Mouse (Mus musculus) forebrain, embryonic 13.5 days (tissue): Measurements from ENCODE around the gene Phactr2. TPM values are rescaled to one million over a fixed set of nuclear protein-coding genes. Genes with fewer than 3 reads are reported as not detected.

ENCODE experiments used
- ATAC-seq: fragments of 200-750 bp; cut with Nextera tagmentation; 2 replicates; pipeline ENCODE4 v1.8.0; 2017
- H3K27ac ChIP-seq: fragments of 300-500 bp; sonication (generic); 2 replicates; pipeline ENCODE4 v1.5.1; 2015; ENCODE audit warnings: inconsistent platforms, mild to moderate bottlenecking, moderate library complexity
- H3K27me3 ChIP-seq: fragments of 300-500 bp; sonication (generic); 2 replicates; pipeline ENCODE4 v1.6.1; 2015; ENCODE audit warnings: mild to moderate bottlenecking, inconsistent platforms
- H3K36me3 ChIP-seq: fragments of 300-500 bp; sonication (generic); 2 replicates; pipeline ENCODE4 v1.6.1; 2015; ENCODE audit warnings: mild to moderate bottlenecking, inconsistent platforms; ENCODE audit not compliant: poor library complexity, severe bottlenecking
- H3K4me1 ChIP-seq: fragments of 300-500 bp; sonication (generic); 2 replicates; pipeline ENCODE4 v1.6.1; 2015; ENCODE audit warnings: inconsistent platforms
- H3K4me2 ChIP-seq: fragments of 300-500 bp; sonication (generic); 2 replicates; pipeline ENCODE4 v1.6.1; 2015; ENCODE audit warnings: inconsistent platforms, mild to moderate bottlenecking, moderate library complexity
- H3K4me3 ChIP-seq: fragments of 300-500 bp; sonication (generic); 2 replicates; pipeline ENCODE4 v1.5.1; 2015; ENCODE audit warnings: mild to moderate bottlenecking, inconsistent platforms
- H3K9ac ChIP-seq: fragments of 300-500 bp; sonication (generic); 2 replicates; pipeline ENCODE4 v1.6.1; 2015; ENCODE audit warnings: mild to moderate bottlenecking, inconsistent platforms
- H3K9me3 ChIP-seq: fragments of 300-500 bp; sonication (generic); replicated peaks from 2 replicates; pipeline ENCODE4 v1.6.1; 2016; ENCODE audit warnings: inconsistent platforms
- WGBS: fragments of 180-500 bp; shearing (Covaris S2); methylation state at CpG from one replicate; pipeline ENCODE4 v1.1.7; 2015; 5-methylcytosine and 5-hydroxymethylcytosine counted together
- polyA plus RNA-seq: library from polyadenylated mRNA; unstranded; fragments of >200 nt; fragmentation: Nextera tagmentation; extraction: Ambion mirVana; gene quantifications from 2 replicates; pipeline ENCODE4 v1.2.1, GENCODE M21; 2015

The Phactr2 gene
- polyA plus RNA-seq, 1 experiment from 2014 or later: 8.5 TPM

DNA sequence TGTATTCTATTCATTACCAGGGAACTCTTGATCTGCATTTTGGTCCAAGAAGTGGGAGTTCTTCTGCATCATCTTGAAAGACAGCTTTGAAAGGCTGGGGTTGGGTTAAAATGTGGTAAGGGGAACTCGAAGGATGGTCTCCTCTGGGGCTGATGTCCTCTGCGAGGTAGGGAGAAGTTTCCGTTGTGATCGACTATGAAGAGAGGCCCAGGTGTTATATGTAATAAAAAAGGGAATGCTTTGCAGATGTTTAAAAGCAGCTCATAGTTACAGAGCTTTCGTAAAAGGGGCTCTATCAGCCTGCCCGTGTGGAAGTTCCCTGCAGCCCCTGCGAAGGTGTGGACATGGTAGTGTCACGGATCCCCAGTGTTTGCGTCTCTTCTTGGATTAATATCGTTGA is 50.2 kb downstream of the Phactr2 start:
- no peaks in the 10 kb centered on the region for H3K27me3 ChIP-seq
- H3K4me1 ChIP-seq: peaks cover 5% of the 10 kb centered on the region
- WGBS: 96% methylated on average over 10 of the region's 10 CpGs
- no peak overlapping the region for H3K9ac ChIP-seq
- H3K36me3 ChIP-seq: no peaks in the 10 kb centered on the region
- no peaks in the 10 kb centered on the region for H3K9me3 ChIP-seq
- ATAC-seq: no peak
- no peak overlapping the region for H3K4me3 ChIP-seq
- no peak overlapping the region for H3K27ac ChIP-seq
- no peak overlapping the region for H3K4me2 ChIP-seq

DNA sequence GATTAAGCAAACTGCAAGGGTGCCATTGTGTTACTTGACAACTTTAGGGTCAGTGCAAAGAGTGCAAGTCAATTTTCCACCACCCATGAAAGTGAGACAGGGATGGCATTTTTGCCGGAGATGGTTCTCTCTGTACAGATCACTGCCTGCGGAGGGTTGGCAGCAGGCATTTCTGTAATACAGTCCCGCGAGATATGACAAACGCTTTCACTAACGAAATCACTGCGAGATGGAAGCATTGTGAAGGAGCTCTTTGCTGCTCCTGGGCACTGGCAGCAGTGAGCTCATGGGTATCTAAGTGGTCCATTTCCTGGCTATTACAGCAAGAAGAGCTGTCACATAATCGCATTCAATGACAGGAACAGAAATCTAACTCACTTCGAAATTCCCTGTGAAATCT is 52.1 kb downstream of the Phactr2 start:
- Histone ChIP-seq H3K36me3 (no peaks in the 10 kb centered on the region), H3K9ac (no peak overlapping the region), H3K9me3 (no peaks in the 10 kb centered on the region), H3K4me1 (peaks cover 17% of the 10 kb centered on the region), H3K27me3 (no peaks in the 10 kb centered on the region), H3K4me3 (no peak overlapping the region), H3K27ac (no peak overlapping the region), H3K4me2 (no peak overlapping the region)
- WGBS: 76% methylated on average over 9 of the region's 9 CpGs
- ATAC-seq: no peak

DNA sequence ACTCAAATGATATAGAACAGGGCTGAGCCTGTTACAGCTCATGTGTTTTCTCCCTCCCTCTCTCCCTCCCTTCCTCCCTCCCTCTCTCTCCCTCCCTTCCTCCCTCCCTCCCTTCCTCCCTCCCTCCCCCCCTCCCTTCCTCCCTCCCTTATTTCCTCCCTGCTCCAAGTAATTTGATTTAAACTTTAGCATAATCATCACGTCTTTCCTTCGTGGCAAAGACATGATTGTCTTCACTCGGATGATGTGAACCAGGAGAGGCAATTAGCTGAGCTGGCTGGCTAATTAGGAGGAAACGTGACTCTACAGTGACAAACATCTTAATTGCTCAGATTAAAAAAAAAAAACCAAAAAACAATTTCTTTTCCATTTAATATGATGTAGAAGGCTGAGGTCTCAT is 55.0 kb downstream of the Phactr2 start:
- Histone ChIP-seq H3K4me3 (no peak overlapping the region), H3K9me3 (no peaks in the 10 kb centered on the region), H3K4me1 (peaks cover 43% of the 10 kb centered on the region), H3K27me3 (no peaks in the 10 kb centered on the region), H3K4me2 (no peak overlapping the region), H3K36me3 (no peaks in the 10 kb centered on the region), H3K9ac (no peak overlapping the region), H3K27ac (0 out of 2 replicates have a peak overlapping the region, but pooled peaks have one; percentile 25)
- WGBS: 24% methylated on average over 4 of the region's 4 CpGs
- ATAC-seq: peak; percentile 34

DNA sequence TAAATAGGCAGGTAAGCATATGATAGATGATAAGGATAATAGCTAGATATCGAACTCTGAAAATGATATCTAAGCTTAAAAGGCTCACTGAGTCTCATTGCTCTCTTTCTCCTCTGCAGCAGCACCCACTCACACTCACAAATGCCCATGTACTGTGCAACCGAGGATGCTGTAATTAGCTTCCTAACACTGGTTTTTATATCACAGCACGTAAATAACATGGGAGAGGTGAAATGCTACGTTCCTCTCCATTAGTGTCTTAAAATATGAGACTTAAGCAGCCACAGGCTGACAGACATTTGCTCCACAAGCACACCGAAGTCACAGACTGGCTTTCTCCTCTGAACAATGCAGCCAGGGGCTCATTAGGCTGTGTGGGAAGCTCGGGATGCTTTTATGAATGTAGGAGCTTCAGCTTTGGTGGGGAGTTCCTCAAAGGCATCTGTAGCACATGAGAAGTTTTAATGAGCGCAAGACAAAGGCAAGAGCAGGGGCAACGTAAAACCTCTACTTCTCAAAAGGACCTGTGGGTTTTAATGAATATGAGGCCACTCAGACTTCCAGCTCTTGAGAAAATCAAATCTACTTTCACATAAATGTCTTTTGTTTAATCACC is 58.6 kb downstream of the Phactr2 start:
- 12% methylated on average over 8 of the region's 8 CpGs for WGBS
- H3K4me2 ChIP-seq: peak overlapping the region; percentile 30; the same call in 1 of the 2 replicates
- ATAC-seq: peak; percentile 85
- H3K27ac ChIP-seq: peak overlapping the region; percentile 77
- peaks cover 39% of the 10 kb centered on the region for H3K4me1 ChIP-seq
- H3K9ac ChIP-seq: peak overlapping the region; percentile 31; the same call in 1 of the 2 replicates
- H3K36me3 ChIP-seq: no peaks in the 10 kb centered on the region
- no peak overlapping the region for H3K4me3 ChIP-seq
- no peaks in the 10 kb centered on the region for H3K9me3 ChIP-seq
- no peaks in the 10 kb centered on the region for H3K27me3 ChIP-seq

DNA sequence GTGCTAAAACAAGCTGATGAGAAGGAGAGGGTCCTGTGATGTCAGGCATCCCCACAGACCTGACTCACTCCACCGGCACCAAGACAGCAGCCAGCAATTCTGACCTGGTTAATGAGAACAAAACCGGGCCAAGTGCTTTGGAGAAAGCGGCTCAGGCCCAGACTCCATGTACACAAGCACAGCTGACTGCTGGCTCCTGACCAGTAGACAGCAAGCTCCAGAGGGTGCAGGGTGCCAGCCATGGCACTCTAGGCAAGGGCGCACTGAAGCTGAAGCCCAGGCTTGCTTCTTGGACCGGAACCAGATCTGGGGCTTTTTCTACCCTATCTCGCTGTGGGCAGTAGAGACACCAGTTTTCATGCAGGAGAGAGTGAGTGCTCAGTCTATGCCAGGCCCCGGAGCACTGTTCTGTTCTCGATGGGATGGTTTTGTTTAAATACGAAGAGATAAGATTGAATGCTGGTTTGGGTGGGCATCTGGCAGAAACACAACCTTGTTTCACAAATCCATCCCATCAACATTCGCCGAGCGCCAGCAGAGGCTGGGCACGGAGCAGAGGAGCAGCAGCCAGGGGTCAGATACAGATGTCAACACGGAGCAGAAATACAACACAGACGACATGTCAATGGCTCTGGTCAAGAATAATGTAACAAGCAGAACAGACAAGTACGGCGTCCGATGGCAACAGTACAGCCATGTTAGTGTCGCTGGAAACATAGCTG is 61.8 kb downstream of the Phactr2 start:
- WGBS: 91% methylated on average over 19 of the region's 19 CpGs
- no peaks in the 10 kb centered on the region for H3K27me3 ChIP-seq
- peaks cover 28% of the 10 kb centered on the region for H3K4me1 ChIP-seq
- H3K4me3 ChIP-seq: no peak overlapping the region
- no peak overlapping the region for H3K9ac ChIP-seq
- H3K27ac ChIP-seq: no peak overlapping the region
- H3K9me3 ChIP-seq: no peaks in the 10 kb centered on the region
- no peaks in the 10 kb centered on the region for H3K36me3 ChIP-seq
- ATAC-seq: no peak; the same call in 1 of the 2 replicates
- H3K4me2 ChIP-seq: no peak overlapping the region

DNA sequence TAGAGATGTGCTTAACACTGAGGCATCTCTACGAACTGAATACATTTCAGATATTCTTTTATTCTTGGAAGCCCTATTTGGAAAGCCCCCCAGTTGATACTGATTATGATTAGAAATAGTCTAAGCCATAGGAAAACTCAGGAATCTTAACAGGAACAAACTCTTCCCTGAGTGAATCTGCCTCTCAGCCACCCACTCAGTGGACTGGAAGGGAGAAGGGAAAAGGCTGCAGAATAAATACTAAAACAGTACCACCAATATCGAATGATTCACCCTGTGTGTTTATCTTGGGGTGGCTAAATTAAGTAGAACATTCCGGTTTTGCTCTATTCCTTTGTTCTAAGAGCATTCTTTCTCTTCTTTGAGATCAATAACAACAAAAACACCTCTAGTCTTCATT is 63.2 kb downstream of the Phactr2 start:
- H3K4me1 ChIP-seq: peaks cover 16% of the 10 kb centered on the region
- H3K27ac ChIP-seq: no peak overlapping the region
- H3K4me2 ChIP-seq: no peak overlapping the region
- no peaks in the 10 kb centered on the region for H3K27me3 ChIP-seq
- no peak overlapping the region for H3K4me3 ChIP-seq
- no peak for ATAC-seq
- no peaks in the 10 kb centered on the region for H3K36me3 ChIP-seq
- WGBS: 94% methylated on average over 3 of the region's 3 CpGs
- no peak overlapping the region for H3K9ac ChIP-seq
- no peaks in the 10 kb centered on the region for H3K9me3 ChIP-seq

DNA sequence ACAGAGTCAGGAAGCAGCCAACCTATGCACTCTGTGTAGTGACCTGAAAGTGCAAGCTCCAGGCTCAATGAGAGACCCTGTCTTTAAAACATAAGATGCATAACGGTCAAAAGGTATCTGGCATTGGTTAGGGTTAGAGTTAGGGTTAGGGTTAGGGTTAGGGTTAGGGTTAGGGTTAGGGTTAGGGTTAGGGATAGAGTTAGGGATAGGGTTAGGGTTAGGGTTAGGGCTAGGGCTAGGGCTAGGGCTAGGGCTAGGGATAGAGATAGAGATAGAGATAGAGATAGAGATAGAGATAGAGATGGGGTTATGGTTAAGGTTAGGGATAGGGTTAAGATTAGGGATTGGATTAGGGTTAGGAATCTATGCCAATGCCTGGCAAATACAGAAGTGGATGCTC is 72.2 kb downstream of the Phactr2 start:
- WGBS: 93% methylated on average over 1 of the region's 1 CpGs
- H3K27me3 ChIP-seq: no peaks in the 10 kb centered on the region
- H3K27ac ChIP-seq: no peak overlapping the region
- no peak overlapping the region for H3K4me2 ChIP-seq
- no peaks in the 10 kb centered on the region for H3K36me3 ChIP-seq
- H3K9me3 ChIP-seq: no peaks in the 10 kb centered on the region
- H3K9ac ChIP-seq: no peak overlapping the region
- H3K4me1 ChIP-seq: no peaks in the 10 kb centered on the region
- ATAC-seq: no peak
- no peak overlapping the region for H3K4me3 ChIP-seq

DNA sequence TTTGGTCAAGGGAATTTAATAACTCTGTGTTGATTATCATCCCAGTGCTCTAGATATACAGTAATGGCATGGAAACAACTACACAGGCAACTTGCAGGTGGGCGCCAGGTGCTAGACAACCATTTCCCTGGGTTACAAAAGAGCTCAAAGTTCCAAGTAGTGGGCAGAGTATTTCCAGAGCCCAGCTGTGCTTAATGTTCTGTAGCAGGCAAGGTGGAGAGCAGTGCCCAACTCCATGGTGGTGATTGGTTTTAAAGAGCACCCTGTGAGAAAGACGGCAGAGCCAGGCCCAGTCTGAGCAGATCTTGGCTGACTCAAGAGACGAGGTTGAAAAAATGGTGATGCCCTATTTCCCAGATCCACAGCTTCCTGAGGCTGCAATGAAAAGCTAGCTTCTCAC is 78.5 kb downstream of the Phactr2 start:
- Histone ChIP-seq H3K4me1 (no peaks in the 10 kb centered on the region), H3K9ac (no peak overlapping the region), H3K36me3 (no peaks in the 10 kb centered on the region), H3K4me2 (no peak overlapping the region), H3K4me3 (no peak overlapping the region), H3K9me3 (no peaks in the 10 kb centered on the region), H3K27ac (no peak overlapping the region), H3K27me3 (no peaks in the 10 kb centered on the region)
- 83% methylated on average over 3 of the region's 3 CpGs for WGBS
- ATAC-seq: no peak

DNA sequence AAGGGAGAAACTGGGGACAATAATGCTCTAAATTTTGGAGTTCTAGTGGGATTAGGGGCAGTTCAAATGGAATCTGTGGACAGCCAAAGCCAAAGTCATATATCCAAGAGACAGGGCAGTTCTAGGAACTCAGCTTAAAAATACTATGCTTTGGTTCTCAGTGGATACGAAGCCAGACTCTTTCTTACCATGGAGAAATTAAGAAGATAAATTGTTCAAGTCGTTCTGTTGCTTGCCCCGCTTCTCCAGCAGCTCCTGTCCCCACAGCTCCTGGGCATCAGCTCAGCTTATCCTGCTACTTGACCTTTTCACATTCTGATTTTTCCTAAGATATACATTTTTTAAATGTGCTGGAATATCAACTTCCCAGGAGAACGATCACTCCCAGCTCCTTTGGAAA is 80.2 kb downstream of the Phactr2 start:
- no peak for ATAC-seq
- H3K9ac ChIP-seq: no peak overlapping the region
- H3K27me3 ChIP-seq: no peaks in the 10 kb centered on the region
- no peak overlapping the region for H3K4me3 ChIP-seq
- WGBS: 89% methylated on average over 4 of the region's 4 CpGs
- H3K36me3 ChIP-seq: no peaks in the 10 kb centered on the region
- no peak overlapping the region for H3K27ac ChIP-seq
- H3K4me1 ChIP-seq: peaks cover 8% of the 10 kb centered on the region
- H3K4me2 ChIP-seq: no peak overlapping the region
- no peaks in the 10 kb centered on the region for H3K9me3 ChIP-seq

DNA sequence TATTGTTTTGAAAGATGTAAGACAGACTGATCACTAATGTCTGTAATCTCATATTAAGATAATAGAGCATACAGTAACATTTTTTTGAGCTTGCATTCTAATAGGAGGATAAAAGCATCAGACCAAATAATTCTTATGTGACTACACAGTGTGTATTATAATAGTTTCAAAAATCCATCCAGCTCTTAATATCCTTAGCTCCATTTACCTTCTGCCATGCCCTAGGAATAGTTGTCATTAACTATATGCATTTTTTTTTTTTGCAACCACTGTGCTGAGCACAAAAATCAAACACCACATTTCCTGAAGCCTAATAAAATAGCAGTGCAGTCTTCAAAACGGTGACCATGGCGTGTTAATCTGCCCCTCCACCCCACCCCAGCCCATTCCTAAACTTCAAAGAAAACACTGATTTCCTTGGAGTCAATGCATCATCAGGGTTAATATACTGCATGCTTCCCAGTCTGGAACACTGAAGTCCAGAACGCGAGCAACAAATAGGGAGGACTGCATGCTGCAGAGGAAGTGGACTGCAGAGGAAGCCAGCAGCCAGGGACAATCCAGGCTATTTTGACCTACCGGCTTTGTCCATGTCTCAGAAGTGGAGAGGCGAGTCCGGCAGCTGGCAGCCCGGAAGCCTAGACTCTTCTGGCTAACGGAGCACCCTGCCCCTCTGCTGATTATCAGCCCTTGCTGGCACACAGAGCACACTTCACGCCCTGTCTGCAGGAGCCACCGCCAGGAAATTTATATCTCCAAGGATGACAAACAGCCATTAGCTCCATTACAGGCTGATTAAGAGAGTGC is 85.9 kb downstream of the Phactr2 start:
- 8% methylated on average over 11 of the region's 11 CpGs for WGBS

DNA sequence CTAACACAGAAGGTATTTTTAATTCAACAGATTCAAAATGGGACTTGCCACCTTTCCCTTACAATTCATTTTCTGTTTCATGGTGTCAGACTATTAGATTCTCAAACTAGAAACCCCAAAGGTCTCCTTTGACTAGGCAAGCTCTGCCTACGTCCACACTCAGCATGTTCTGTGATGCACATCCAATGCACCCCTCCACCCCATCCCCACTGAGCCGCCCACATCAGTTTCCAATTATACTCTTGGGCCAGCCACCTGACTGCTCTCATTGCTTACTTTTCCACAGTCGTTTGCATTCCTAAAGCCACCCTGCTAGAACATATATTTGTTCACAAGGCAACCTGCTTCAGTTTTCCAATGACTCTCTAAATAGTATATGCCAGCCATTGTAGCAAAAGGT is 89.3 kb downstream of the Phactr2 start:
- Histone ChIP-seq H3K9me3 (no peaks in the 10 kb centered on the region), H3K4me3 (no peak overlapping the region), H3K36me3 (no peaks in the 10 kb centered on the region), H3K27ac (no peak overlapping the region), H3K4me1 (peaks cover 17% of the 10 kb centered on the region), H3K27me3 (no peaks in the 10 kb centered on the region), H3K9ac (no peak overlapping the region), H3K4me2 (no peak overlapping the region)
- ATAC-seq: no peak
- WGBS: 72% methylated on average over 3 of the region's 3 CpGs

More for the DNA sequence above, 85.9 kb downstream of the Phactr2 start:
- H3K4me2 ChIP-seq: peak overlapping the region; percentile 59
- peaks cover 17% of the 10 kb centered on the region for H3K4me1 ChIP-seq
- no peaks in the 10 kb centered on the region for H3K27me3 ChIP-seq
- H3K27ac ChIP-seq: no peak overlapping the region; the same call in 1 of the 2 replicates
- H3K9ac ChIP-seq: peak overlapping the region; percentile 65
- H3K9me3 ChIP-seq: no peaks in the 10 kb centered on the region
- ATAC-seq: peak; percentile 80
- H3K36me3 ChIP-seq: no peaks in the 10 kb centered on the region
- peak overlapping the region; percentile 29 for H3K4me3 ChIP-seq

DNA sequence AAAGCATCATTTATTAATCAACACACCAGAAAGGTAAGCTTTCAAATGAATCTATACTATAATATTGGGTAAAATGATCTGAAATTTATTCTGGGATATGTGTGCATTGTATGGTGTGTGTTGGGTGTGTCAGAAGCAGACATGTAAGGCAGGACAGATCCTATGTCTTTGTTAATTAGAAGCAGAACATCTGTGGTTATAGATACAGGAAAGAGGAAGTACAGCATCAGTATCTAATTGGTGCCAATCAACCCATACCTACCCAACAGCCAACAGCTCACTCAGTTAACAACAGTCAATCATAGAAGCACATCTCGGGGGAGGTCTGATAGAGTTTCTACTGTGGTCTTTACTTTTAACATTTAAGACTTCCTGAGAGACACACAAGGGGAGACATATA is 96.3 kb downstream of the Phactr2 start:
- Histone ChIP-seq H3K4me1 (peaks cover 9% of the 10 kb centered on the region; the same call in 1 of the 2 replicates), H3K9ac (no peak overlapping the region), H3K27me3 (no peaks in the 10 kb centered on the region), H3K4me2 (no peak overlapping the region), H3K4me3 (no peak overlapping the region), H3K9me3 (no peaks in the 10 kb centered on the region), H3K36me3 (no peaks in the 10 kb centered on the region), H3K27ac (no peak overlapping the region)
- ATAC-seq: no peak
- 91% methylated on average over 1 of the region's 1 CpGs for WGBS
